Mouse (Mus musculus): ENCODE measurements around the gene Pogz. TPM values are rescaled to one million over a fixed set of nuclear protein-coding genes. Genes with fewer than 3 reads are reported as not detected.

Pogz gene
- polyA plus RNA-seq, 1 experiment: 8.7 TPM

DNA sequence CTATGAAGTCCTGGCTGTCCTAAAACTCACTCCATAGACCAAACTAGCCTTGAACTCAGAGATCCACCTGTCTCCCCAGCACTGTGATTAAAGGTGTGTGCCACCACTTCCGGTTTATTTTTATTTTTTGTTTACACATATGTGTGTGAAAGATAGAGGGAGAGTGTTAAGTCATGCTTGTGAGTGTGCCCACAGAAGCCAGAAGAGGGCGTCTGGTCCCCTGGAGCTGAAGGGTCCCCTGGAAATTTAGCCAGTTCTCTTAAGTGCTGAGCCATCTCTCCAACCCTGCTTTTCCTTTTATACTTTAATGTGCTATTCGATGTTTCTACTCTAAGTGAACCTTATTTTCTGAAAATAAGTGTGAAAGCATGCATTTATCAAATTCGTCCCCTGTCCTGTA lies 25.7 kb upstream of the Pogz start:
- Histone ChIP-seq H3ac (ENCODE audit: control insufficient read depth, insufficient read length, low read depth) (no peak overlapping the region), H3K79me2 (ENCODE audit: control insufficient read depth, insufficient read depth) (no peaks in the 10 kb centered on the region), H3K36me3 (ENCODE audit: control insufficient read depth, insufficient read depth) (no peaks in the 10 kb centered on the region), H3K27me3 (ENCODE audit: control insufficient read depth, insufficient read depth, insufficient read length) (no peaks in the 10 kb centered on the region), H3K79me3 (ENCODE audit: low read depth) (no peaks in the 10 kb centered on the region), H3K4me3 (ENCODE audit: insufficient read depth, poor library complexity, severe bottlenecking) (no peak overlapping the region)
- TF ChIP-seq FOSL1 (IDR thresholded peaks at IDR 0.05; ENCODE audit: insufficient read depth, low read length, poor library complexity, severe bottlenecking): no peak
- no peak for TF ChIP-seq CEBPB (IDR thresholded peaks at IDR 0.05; ENCODE audit: low read depth)
- TF ChIP-seq CTCF (IDR thresholded peaks at IDR 0.05; ENCODE audit: control insufficient read depth, insufficient read depth, insufficient read length): peak; percentile 3
- TF ChIP-seq MYOD1 (IDR thresholded peaks at IDR 0.05; ENCODE audit: control insufficient read depth, insufficient read length, low read depth): no peak

DNA sequence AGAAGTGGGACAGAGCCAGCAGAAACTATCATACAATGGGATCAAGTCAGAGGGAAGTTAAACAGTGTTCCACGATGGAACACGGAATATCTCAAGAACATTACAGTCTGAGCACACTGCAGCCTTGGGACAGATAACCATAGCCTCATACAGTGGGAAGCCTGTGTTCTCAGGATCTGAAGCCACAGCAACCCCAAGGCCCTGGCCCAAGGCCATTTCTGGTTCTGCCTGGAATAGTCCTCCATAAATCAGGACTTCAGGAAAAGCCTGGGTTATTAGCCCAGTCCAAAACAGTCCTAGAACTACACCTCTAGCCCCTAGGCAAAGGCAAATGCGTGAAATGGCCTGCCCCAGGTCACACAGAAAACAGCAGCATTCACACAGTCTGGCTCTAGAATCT lies 23.7 kb upstream of the Pogz start:
- no peaks in the 10 kb centered on the region for H3K27me3 ChIP-seq (ENCODE audit: control insufficient read depth, insufficient read depth, insufficient read length)
- TF ChIP-seq MYOD1 (IDR thresholded peaks at IDR 0.05; ENCODE audit: control insufficient read depth, insufficient read length, low read depth) (no peak), USF1 (IDR thresholded peaks at IDR 0.05; ENCODE audit: low read depth) (no peak), CTCF (IDR thresholded peaks at IDR 0.05; ENCODE audit: control insufficient read depth, insufficient read depth, insufficient read length) (no peak), MAX (IDR thresholded peaks at IDR 0.05) (no peak), CEBPB (IDR thresholded peaks at IDR 0.05; ENCODE audit: low read depth) (no peak), MYOG (IDR thresholded peaks at IDR 0.05; ENCODE audit: control insufficient read depth, extremely low read depth, insufficient read length) (no peak), FOSL1 (IDR thresholded peaks at IDR 0.05; ENCODE audit: insufficient read depth, low read length, poor library complexity, severe bottlenecking) (no peak)
- no peaks in the 10 kb centered on the region for H3K79me3 ChIP-seq (ENCODE audit: low read depth)
- no peaks in the 10 kb centered on the region for H3K79me2 ChIP-seq (ENCODE audit: control insufficient read depth, insufficient read depth)
- no peak overlapping the region for H3K4me3 ChIP-seq (ENCODE audit: insufficient read depth, poor library complexity, severe bottlenecking)
- H3ac ChIP-seq (ENCODE audit: control insufficient read depth, insufficient read length, low read depth): no peak overlapping the region
- H3K36me3 ChIP-seq (ENCODE audit: control insufficient read depth, insufficient read depth): no peaks in the 10 kb centered on the region

DNA sequence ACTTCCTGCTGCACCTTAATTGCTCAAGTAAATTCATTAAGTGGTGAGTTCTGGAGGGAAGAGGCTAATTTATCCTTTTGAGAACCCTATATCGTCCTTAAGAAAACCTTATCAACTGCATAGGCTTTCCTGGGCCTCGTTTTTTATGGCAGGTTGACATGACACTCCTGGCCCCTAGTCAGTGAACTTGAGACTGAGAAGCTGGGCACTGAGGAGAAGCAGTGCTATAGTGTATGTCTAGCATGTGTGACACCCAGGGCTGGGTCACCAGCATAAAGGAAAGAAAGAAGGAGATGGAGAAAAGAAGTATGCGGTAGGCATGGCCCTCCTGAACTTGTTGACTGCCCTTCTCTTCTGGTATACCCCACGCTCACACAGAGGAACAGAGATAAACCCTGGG lies 23.3 kb upstream of the Pogz start:
- H3K79me3 ChIP-seq (ENCODE audit: low read depth): no peaks in the 10 kb centered on the region
- H3K36me3 ChIP-seq (ENCODE audit: control insufficient read depth, insufficient read depth): no peaks in the 10 kb centered on the region
- TF ChIP-seq MAX (IDR thresholded peaks at IDR 0.05) (no peak), CEBPB (IDR thresholded peaks at IDR 0.05; ENCODE audit: low read depth) (no peak), USF1 (IDR thresholded peaks at IDR 0.05; ENCODE audit: low read depth) (no peak), MYOD1 (IDR thresholded peaks at IDR 0.05; ENCODE audit: control insufficient read depth, insufficient read length, low read depth) (no peak), CTCF (IDR thresholded peaks at IDR 0.05; ENCODE audit: control insufficient read depth, insufficient read depth, insufficient read length) (no peak)
- H3K27me3 ChIP-seq (ENCODE audit: control insufficient read depth, insufficient read depth, insufficient read length): no peaks in the 10 kb centered on the region
- no peaks in the 10 kb centered on the region for H3K79me2 ChIP-seq (ENCODE audit: control insufficient read depth, insufficient read depth)
- no peak overlapping the region for H3K4me3 ChIP-seq (ENCODE audit: insufficient read depth, poor library complexity, severe bottlenecking)
- no peak overlapping the region for H3ac ChIP-seq (ENCODE audit: control insufficient read depth, insufficient read length, low read depth)

DNA sequence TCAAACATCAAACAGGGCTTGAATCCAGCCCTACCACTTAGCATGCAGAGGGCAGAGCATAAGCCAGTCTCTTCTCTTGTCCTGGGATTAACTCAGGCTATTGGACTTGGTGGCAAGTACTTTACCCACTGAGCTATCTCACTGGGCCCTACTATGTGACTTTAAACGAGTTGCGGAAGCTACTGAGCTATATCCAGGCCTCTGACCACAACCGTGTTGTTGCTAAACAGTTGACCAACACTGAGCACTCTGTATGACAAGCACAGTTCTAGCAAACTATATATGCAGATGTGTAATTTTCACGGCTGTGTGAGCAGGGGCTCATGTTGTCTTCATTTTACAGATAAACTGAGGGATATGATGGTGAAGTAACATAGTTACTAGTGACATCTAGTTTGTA lies 22.7 kb upstream of the Pogz start:
- H3K36me3 ChIP-seq (ENCODE audit: control insufficient read depth, insufficient read depth): no peaks in the 10 kb centered on the region
- no peak overlapping the region for H3ac ChIP-seq (ENCODE audit: control insufficient read depth, insufficient read length, low read depth)
- H3K79me2 ChIP-seq (ENCODE audit: control insufficient read depth, insufficient read depth): no peaks in the 10 kb centered on the region
- H3K79me3 ChIP-seq (ENCODE audit: low read depth): no peaks in the 10 kb centered on the region
- no peak overlapping the region for H3K4me3 ChIP-seq (ENCODE audit: insufficient read depth, poor library complexity, severe bottlenecking)
- H3K27me3 ChIP-seq (ENCODE audit: control insufficient read depth, insufficient read depth, insufficient read length): no peaks in the 10 kb centered on the region
- TF ChIP-seq MYOG (IDR thresholded peaks at IDR 0.05; ENCODE audit: control insufficient read depth, extremely low read depth, insufficient read length): no peak
- TF ChIP-seq USF1 (IDR thresholded peaks at IDR 0.05; ENCODE audit: low read depth): no peak
- no peak for TF ChIP-seq CTCF (IDR thresholded peaks at IDR 0.05; ENCODE audit: control insufficient read depth, insufficient read depth, insufficient read length)
- no peak for TF ChIP-seq MYOD1 (IDR thresholded peaks at IDR 0.05; ENCODE audit: control insufficient read depth, insufficient read length, low read depth)
- no peak for TF ChIP-seq CEBPB (IDR thresholded peaks at IDR 0.05; ENCODE audit: low read depth)

DNA sequence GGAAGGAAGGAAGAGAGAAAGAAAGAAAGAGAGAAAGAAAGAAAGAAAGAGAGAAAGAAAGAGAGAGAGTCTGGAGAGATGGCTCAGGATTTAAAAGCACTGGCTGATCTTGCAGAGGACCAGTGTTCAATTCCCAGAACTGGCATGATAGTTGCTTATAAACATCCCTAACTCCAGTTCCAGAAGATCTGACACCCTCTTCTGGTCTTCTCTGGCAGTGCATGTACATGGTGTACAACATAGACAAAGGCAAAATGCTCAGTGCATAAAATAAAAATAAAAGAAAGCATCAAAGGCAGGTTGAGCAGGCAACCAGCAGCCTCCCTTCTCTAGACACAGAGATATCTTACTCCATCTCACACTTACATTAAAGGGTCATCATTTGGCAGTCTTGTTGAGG lies 21.8 kb upstream of the Pogz start:
- Histone ChIP-seq H3K79me2 (ENCODE audit: control insufficient read depth, insufficient read depth) (no peaks in the 10 kb centered on the region), H3K36me3 (ENCODE audit: control insufficient read depth, insufficient read depth) (no peaks in the 10 kb centered on the region), H3K79me3 (ENCODE audit: low read depth) (no peaks in the 10 kb centered on the region), H3ac (ENCODE audit: control insufficient read depth, insufficient read length, low read depth) (no peak overlapping the region), H3K27me3 (ENCODE audit: control insufficient read depth, insufficient read depth, insufficient read length) (no peaks in the 10 kb centered on the region), H3K4me3 (ENCODE audit: insufficient read depth, poor library complexity, severe bottlenecking) (no peak overlapping the region)
- TF ChIP-seq FOSL1 (IDR thresholded peaks at IDR 0.05; ENCODE audit: insufficient read depth, low read length, poor library complexity, severe bottlenecking) (no peak), MYOG (IDR thresholded peaks at IDR 0.05; ENCODE audit: control insufficient read depth, extremely low read depth, insufficient read length) (no peak), CTCF (IDR thresholded peaks at IDR 0.05; ENCODE audit: control insufficient read depth, insufficient read depth, insufficient read length) (no peak), MYOD1 (IDR thresholded peaks at IDR 0.05; ENCODE audit: control insufficient read depth, insufficient read length, low read depth) (no peak), MAX (IDR thresholded peaks at IDR 0.05) (no peak), CEBPB (IDR thresholded peaks at IDR 0.05; ENCODE audit: low read depth) (no peak), USF1 (IDR thresholded peaks at IDR 0.05; ENCODE audit: low read depth) (no peak)

DNA sequence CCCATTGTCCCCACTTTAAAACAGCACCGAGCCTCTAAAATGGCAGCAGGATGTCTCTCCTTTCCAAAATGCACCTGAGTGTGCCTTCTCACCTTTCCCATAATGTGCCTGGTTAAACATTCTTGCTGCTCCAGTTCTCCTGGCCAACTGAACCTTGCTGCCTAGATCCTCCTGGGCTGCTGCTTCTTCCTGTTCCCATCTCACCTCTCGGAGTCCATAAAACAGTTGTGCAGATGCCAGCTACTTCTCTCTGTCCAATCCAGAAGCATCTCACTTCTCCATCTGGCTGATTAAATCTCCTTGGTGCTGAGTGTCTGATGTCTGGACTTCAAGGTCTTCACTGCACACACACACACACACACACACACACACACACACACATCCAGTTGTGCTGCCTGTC lies 19.6 kb upstream of the Pogz start:
- Histone ChIP-seq H3K36me3 (ENCODE audit: control insufficient read depth, insufficient read depth) (no peaks in the 10 kb centered on the region), H3K79me2 (ENCODE audit: control insufficient read depth, insufficient read depth) (no peaks in the 10 kb centered on the region), H3ac (ENCODE audit: control insufficient read depth, insufficient read length, low read depth) (no peak overlapping the region), H3K4me3 (ENCODE audit: insufficient read depth, poor library complexity, severe bottlenecking) (no peak overlapping the region), H3K27me3 (ENCODE audit: control insufficient read depth, insufficient read depth, insufficient read length) (no peaks in the 10 kb centered on the region), H3K79me3 (ENCODE audit: low read depth) (no peaks in the 10 kb centered on the region)
- TF ChIP-seq CEBPB (IDR thresholded peaks at IDR 0.05; ENCODE audit: low read depth) (no peak), MYOD1 (IDR thresholded peaks at IDR 0.05; ENCODE audit: control insufficient read depth, insufficient read length, low read depth) (no peak), USF1 (IDR thresholded peaks at IDR 0.05; ENCODE audit: low read depth) (no peak), FOSL1 (IDR thresholded peaks at IDR 0.05; ENCODE audit: insufficient read depth, low read length, poor library complexity, severe bottlenecking) (no peak), MAX (IDR thresholded peaks at IDR 0.05) (no peak)
